Mouse (Mus musculus): ENCODE results near the gene Mat2a.
"Not testable (repeated sequence)": the region's sequence is repeated elsewhere in the genome, so short reads cannot be mapped to it uniquely, and the experiment has no call there.

The Mat2a gene

DNA sequence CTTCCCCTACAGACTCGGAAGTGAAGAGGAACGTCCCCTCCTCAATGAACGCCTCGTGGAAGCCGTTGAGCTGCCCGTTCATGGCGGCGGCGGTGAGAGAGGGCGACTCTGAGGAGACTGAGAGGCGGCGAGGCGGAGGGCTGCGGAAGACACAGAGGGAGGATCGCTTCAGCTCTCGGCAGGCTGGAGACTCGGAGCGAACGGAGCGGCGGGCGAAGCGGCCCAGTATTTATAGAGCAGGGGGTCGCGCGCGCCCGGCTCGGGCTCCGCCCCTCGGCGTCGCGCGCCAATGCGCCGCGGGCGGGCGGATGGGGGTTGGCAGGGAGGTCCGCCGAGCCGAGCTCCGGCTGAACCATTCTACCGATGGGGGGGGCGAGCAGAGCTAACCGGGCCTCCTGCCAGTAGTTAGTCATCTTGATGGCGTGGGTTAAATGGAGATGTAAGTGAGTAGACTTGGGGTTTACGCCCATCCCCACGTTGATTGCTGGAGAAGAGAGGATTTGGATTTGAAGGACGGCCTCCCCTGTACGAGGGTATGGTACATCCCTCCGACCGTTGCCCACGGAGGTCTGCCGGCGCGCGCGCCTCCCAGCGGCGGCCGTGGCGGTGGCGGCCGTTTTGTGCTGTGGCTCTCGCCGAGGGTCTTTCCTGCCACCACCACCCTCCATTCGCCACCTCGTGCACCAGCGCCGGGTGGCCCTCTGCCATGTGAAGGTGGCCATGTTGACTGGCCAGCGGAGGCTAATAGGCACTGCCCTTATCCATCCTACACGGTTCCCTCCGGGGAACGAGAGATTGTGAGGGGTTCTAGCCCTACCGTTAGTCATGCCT, at the start of gene Mat2a:
Gene Mat2a (minus strand): TSS at position 204 of the 831 bp plus-strand sequence.
- peak; percentile 90 for DNase-seq (ENCODE audit: low spot score)

DNA sequence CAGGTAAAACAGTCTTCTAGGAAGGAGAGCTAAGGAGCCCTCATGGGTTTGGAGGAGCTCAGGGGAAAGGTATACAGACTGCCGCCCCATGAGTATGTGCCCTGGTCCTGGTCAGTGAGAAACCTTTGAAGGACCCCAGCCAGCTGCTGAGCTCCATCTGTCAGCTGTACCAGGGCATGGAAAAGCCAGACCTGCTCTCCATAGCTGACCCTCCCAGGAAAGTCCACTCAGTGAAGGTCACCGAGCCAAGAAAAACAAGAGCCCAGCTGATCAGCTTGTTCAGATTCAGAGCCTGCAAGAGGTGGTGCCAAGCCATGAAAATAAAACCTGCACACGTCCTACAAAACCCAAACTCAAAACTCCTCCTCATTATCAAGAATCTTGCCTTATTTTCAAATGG, 49.5 kb upstream of the Mat2a start:
- no peak for DNase-seq (ENCODE audit: low spot score)

DNA sequence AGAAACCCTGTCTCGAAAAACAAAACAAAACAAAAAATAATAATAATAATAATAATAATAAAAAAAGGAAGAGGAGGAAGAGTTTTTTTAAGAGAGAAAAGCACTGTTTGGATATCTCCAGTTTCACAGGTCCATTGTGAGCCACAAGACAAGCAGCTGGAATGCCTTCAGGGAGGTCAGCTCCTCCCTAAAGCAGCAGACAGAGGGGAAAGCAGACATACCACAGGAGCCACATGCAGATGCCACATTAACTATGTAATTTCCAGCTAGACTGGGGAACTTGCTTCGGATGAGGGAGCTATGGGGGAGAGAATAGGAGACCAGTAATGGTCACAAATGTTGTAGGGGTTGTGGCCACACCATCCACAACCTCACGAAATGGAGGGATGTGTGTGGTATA, 47.9 kb upstream of the Mat2a start:
- DNase-seq (ENCODE audit: low spot score): no peak

DNA sequence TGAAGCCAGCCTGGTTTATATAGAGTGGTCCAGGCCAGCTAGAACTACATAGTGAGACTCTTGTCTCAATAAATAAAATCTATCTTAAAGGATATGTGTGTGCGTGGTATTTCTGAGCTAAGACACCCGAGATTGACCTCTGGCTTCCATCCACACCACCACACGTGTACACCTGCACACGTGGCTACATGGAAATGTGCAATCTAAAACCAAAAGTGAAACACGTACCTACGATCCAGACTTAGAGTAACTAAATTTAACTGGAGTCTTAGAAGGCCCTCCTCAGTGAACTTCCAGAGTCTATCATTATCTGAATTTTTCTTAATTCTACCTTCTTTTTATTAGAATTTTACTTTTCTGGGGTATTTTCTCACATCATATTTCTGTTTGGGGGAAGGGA, 46.9 kb upstream of the Mat2a start:
- DNase-seq (ENCODE audit: low spot score): no peak

DNA sequence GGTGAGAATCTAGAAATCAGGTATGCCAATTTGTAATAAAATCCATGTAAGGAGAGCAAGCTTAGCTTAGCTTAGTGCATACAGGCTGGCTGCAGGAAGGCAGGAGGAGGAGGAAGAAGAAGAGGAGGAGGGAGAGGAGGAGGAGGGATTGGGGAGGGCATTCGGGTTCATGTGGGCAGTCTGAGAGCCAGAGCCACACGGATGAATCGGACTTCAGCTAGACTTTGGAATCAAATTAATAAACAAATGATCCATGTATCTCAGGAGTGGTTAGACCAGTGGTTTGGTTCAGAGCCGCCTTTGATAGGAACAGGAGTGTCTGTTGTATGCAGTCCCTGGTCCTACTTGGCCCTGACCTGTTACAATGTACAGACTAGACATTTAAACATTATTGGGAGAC, 45.5 kb upstream of the Mat2a start:
- no peak for DNase-seq (ENCODE audit: low spot score)

DNA sequence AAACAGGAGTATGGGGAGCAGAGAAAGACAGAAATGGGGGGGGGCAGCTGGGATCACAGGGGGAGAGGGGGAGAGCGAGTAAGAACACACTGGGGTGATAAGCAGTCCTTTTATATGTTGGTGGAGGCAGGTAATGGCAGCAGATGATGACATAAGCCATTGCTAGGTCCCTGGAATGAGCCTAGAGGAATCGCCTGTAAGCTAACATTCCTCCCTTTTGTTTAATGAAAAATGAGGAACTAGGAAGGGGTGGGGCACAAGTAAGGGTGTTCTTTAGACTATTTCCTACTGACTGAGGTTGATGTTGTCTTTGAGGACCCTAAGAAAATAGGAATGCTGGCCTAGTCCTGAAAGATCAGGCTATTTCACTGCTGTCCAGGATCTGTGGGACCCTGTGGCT, 42.8 kb upstream of the Mat2a start:
- DNase-seq (ENCODE audit: low spot score): no peak

DNA sequence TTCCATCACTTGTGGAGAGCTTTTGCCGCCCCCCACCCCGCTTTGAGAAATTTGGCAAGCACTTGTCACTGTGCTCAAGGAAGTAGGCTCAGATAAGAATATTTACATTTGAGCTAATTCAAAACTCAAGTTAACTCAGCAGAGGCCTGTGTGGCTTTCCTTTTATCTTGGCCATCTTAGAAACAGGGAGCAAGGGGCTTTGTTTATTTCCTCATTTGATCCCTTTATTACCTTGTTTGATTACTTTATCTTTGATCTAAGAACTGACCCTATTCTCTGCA, 41.0 kb upstream of the Mat2a start:
- DNase-seq (ENCODE audit: low spot score): no peak

DNA sequence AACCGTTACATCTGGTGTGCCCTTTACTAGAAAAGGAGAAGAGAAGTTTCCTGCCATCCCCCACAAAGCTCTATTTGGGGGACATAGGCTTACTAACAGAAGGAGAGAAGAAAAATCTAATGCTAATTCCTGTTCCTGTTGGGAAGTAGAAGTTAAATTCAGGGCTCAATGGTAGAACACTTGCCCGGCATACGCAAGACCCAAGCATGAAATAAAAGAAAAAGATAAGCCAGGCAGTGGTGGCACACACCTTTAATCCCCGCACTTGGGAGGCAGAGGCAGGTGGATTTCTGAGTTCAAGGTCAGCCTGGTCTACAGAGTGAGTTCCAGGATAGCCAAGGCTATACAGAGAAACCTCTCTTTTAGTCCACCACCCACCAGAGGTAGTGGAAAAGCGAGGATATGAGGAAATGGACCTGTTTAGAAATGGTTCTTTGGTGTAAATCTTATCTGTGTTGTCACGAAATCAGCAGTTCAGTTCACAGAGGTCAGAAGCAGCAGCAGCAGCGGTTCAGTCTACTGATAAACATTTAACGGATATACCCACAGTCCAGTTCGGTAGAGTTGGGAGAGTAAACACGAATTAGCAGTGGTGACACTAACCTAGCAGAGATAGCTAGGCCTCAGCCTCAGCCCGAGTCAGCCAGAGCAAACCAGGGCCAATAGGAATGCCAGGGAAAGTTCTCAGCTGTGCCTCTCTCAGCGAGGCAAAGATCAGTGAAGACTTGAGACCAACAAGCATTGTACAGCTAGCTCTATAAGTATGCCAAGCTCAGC, 40.5 kb upstream of the Mat2a start:
- DNase-seq (ENCODE audit: low spot score): no peak

DNA sequence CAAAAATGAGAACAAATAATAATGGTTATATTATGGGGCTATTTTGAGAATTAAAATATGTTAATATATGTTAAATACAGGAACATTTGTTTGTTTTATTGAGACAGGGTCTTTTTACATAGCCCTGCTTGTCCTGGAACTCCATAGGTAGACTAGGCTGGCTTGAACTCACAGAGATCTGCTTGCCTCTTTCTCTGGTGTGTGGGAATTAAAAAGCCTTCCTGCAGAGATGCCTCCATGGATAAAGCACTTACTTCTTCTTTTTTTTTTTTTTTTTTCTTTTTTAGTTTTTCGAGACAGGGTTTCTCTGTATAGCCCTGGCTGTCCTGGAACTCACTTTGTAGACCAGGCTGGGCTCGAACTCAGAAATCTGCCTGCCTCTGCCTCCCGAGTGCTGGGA, 39.3 kb upstream of the Mat2a start:
- not testable (repeated sequence) for DNase-seq (ENCODE audit: low spot score)

DNA sequence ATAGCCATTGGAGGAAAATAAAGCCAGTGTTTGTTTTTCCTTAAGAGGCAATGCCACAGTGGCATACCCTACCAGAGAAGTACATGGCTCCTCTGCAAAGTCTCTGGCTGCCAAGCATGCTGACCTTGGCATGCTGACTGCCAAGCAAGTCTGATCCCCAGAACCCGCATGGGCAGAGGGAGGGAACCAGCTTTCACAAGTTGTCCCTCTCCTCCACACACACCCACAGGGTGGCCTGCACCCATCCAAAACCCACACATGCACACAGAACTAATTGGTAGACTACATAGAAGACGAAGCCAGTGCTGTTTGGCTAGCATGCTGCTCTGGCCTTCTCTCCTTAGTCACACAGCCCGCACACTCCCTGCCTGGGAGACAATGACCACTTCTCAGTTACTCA, 38.3 kb upstream of the Mat2a start:
- DNase-seq (ENCODE audit: low spot score): no peak

DNA sequence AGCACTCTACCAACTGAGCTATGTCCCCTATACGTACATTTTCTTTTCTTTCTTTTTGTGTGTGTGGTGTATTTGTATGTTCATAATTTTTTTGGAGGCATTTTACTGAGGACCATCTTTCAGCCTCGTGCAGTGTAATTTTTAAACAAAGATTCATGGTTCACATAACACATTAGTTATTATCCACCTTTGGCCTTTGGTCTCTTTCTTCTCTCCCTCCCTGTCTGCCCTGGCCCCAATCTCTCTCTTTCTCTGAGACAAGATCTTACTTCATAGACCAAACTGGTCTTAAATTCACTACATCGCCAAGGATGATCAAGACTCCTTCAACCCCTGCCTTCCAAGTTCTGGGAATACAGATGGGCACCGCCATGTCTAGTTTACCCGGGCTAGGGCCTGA, 37.5 kb upstream of the Mat2a start:
- no peak for DNase-seq (ENCODE audit: low spot score)

DNA sequence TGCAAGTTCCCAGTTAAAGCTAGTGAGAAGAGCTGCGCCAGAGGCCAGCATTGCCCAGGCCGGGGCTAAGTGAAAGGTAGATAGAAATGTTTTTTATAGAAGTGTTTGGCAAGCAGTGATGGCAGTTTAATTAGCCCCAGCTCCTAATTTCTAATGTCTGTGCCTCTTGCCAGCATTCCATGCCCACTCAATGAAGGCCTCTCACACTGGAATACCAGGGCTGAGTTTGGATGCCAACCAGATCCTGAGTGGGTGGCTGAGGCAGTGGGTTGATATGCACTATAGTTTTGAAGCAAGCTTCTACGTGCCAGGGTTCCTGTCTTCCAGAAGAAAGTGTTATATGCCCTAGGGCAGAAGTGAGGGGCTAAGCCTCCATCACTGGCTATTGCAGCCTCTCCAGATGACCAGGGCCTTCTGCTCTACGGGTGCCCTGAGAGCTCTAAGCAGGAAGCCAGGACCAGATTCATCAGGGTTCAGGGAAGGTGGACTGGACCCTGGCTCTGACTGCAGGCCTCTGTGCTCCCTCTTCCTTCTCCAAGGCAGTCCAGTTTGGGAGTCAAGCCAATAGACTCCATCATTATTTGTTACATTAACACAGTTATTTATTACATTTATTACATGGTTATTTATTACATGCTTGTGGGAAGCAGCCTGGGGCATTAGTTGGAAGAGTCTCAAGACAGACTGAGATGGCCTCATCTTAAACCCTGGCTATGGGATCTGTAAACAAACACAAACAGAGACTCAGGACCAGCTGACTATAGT, 36.0 kb upstream of the Mat2a start:
- DNase-seq (ENCODE audit: low spot score): no peak

DNA sequence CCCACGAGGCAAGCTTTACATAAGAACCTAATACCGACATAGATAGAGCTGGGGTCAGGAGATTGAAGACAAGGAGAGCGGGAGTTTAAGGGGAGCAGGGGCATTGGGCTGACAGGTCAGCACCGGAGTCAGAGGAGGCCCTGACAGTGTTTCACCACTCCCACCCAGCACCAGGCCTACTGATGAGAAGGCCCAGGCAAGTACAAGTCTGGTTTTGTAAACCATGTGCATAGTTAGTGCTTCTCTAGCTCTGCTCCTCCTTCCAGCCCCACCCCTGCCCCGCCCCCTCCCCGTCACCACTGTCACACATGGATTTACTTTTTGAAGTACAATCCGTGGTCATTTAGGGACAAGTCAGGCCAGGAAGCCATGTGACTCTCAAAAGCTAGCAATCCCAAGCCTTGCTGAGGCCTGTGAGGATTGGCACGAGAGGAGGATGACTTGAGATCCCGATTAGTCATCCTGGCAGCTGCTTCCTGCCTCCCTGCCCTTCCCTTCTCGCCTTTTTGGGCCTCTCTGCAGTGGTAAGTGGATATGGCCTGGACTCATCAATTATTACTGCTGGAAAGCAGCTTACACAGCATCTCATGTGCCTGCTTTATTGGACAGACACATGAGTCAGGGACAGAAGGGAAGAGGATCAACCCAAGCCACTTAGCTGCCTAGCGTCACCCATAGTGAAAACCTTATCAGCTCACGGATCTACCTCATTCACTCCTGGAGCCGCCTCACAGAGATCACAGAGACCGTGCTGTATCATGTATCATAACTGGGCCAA, 34.1 kb upstream of the Mat2a start:
- DNase-seq (ENCODE audit: low spot score): no peak

DNA sequence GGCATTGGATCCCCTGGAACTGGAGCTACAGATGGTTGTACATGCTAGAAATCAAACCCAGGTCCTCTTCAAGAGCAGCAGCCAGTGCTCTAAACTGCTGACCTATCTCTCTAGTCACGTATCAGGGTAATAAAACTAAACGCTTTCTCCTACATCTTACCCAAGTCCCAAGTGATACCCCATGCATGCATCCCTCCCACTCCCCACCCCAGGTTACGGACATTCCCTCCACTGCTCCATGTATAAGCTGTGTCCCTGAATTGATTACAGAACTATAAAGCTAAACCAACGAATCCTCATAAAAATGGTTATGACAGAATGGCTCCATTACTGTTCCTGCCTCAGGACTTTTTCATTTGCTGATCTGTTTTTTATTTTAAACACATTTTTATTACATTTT, 26.8 kb upstream of the Mat2a start:
- no peak for DNase-seq (ENCODE audit: low spot score)

DNA sequence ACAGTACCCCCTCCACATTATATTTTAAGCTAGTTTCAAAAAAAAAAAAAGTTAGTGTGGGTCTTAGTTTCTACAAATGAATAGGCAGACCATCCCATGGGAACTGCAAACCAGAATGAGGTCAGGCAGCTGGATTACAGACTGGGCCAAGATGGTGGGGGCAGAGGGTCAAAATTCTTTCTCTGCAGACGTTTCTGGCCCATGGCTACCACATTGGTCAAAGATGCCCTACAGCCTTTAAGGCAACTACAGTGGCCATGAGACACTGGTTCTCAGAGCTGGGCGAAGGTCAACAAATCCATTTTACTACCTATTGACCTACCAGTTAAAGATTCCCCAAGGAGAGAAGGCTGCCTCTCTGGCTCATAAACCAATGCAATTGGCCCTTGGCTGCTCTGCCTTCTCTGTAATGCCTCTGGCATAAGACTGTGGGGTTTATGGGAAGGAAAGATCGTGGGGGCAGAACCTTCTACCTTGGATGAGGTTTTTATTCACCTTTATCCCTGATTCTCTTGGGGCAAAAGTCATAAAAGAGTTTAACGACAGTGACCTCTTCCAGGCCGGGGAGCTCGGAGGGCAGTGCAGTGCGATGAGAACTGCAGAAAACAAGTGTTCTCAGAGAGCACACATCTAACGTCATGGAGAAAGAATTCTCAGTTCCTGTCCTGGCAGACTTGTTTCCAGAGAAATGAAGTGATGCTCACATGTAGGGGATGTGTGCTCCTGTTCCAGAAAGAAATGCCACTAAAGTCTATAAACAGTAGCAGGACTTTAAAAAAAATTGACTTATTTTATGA, 26.2 kb upstream of the Mat2a start:
- DNase-seq (ENCODE audit: low spot score): no peak

DNA sequence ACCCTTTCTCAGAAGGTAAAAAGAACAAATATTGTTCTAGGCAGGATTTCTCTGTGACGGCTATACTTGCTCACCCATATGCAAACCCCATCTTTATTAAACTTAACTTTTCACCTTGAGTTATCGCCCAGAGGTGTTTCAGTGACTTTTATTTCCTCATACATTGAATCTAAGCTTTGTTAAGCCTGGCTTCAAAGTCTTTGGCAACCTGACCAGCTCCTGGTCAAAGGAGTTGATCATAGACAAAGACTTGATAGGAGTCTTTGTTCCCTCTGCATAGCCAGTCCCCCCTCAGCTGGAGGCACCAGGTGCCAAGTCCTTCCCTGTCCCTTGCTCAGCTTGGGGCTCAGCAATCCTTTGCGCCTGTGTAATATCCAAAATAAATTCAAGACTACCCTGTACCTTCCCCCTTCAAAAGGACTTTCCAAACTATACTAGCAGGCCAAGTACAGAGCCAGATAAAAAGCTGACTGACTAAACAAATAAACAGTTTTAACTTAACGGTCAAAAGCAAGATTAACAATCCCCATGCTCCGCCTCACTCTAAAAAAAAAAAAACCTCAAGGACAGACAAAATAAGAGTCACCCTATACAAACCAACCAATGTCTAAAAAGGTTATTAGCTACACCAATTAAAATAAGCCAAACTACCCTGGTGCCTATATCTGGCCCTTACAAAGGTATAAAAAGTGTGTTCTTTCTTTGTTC, 23.3 kb upstream of the Mat2a start:
- DNase-seq (ENCODE audit: low spot score): not testable (repeated sequence)

DNA sequence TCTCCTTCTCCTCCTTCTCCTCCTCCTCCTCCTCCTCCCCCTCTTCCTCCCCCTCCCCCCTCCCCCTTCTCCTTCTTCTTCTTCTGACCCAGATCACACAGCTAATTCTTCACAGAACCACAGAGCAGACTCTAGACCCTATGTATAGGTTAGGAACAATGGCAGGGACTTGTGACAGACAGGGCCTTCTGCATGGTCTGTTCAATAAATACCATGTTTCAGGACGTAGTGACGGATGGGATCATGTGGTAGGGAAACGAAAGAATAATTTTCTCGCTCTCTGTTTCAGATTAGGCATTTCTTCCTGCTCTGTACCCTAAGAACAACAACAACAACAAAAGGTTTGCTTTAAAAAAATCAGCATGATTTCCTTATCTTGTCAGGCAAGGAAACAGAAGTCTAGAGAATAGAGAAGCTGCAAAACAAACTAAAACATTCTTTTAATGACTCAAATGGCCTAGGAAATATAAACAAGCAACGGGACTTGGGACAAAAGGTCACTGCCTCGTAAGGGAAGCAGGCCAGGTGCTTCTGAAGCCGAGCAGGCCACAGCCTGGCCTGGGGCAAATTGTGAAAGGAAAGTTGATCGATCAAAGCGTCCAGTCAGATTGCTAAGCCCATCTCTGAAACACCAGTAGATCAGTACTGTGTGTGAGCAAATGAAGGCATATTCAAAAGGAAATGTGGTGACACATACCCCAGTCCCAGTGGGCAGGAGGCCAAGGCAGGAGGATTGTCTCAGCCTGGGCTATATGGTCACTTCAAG, 20.9 kb upstream of the Mat2a start:
- no peak for DNase-seq (ENCODE audit: low spot score)

DNA sequence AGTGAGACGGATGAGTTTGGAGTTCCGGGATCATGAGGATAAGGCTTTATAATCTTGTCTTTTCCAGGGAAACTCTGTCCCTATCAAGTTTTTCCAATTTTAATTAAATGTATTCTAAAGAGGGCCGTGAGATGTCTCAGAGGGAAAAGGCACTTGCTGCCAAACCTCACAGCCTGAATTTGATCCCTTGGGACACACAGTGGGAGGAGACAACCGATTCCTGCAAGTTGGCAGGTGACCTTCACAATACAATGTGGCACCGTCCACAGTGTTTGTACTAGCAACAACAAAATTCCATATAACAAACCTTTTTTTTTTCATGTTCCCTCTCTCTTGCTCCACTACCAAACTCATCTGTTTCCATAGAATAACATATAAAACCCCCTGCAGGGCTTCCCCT, 19.6 kb upstream of the Mat2a start:
- DNase-seq (ENCODE audit: low spot score): no peak

DNA sequence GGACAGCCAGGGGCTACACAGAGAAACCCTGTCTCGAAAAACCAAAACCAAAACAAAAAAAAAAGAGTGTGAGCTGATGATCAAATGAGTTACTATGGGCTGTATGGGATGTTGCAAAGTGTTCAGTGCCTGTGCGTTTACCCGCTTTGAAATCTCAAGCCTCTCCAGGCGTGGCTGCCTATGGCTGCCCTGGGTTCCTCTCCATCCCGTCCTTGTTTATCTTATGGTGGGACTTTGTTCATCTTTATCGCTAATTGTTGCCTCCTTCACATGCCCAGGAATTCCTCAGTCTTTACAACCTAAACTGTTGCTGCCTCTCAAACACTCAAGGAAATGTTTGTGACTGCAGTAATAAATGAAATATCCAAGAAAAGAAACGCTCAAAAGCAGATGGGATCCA, 19.1 kb upstream of the Mat2a start:
- no peak for DNase-seq (ENCODE audit: low spot score)

DNA sequence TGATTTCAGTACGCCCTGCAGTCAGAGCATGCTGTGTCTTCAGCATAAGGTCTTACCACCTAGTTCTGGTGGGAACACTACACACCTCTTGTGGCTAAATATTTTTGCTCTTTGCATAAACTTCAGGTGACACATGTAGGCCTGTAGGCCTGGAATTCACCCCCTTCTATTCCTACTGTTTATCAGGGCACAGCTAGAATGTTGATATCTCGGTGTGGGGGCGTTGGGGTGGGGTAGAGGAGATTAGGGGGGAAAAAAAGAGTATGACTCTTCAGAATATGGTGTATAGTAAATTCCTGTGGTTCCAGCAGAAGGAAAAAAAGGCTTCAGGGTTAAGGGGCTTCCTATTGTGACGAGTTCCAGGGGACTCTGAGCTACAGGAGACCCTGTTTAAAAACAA, 17.2 kb upstream of the Mat2a start:
- no peak for DNase-seq (ENCODE audit: low spot score)

Measured in spleen, adult 12 weeks (tissue).